Comparison of ENCODE assay signal across 8 mouse cellular contexts in genomic region chr5:119866277-119867235, GRCm38 (mm10). TPM values are rescaled to one million over a fixed set of nuclear protein-coding genes. Genes with fewer than 3 reads are reported as not detected.
DNase-seq lines count a peak whose midpoint lies in the region; ATAC-seq and TF ChIP-seq lines count a peak whose summit lies in the region.

No protein-coding gene starts in this region.

- no peak for DNase-seq in heart, postnatal 25 days (ENCODE audit: low spot score)
- DNase-seq in embryo, embryonic 10 days (ENCODE audit: low spot score), result peak; percentile 59
- peak; percentile 61 for DNase-seq in hindbrain, postnatal 0 days (ENCODE audit: low spot score)
- DNase-seq in adrenal gland, postnatal 10 days, result no peak
- no peak for DNase-seq in kidney, postnatal 25 days
- no peak for DNase-seq in spleen, postnatal 10 days (ENCODE audit: low spot score in 2 of 2)

- no peak overlapping the region for H3K27ac ChIP-seq in heart, embryonic 15.5 days
- H3K27ac ChIP-seq in hindbrain, postnatal 0 days, result no peak overlapping the region
- H3K27ac ChIP-seq in midbrain, embryonic 12.5 days (replicated peaks), result 0 out of 2 replicates have a peak overlapping the region, but pooled peaks have one; percentile 35

- peak overlapping the region; percentile 17; the same call in 1 of the 2 replicates for H3K4me2 ChIP-seq in heart, embryonic 15.5 days
- peak overlapping the region; percentile 56 for H3K4me2 ChIP-seq in hindbrain, postnatal 0 days (ENCODE audit: low read depth, low read length)
- peak overlapping the region; percentile 53 for H3K4me2 ChIP-seq in midbrain, embryonic 12.5 days (replicated peaks)

- H3K9ac ChIP-seq in heart, embryonic 15.5 days, result no peak overlapping the region
- peak overlapping the region; percentile 28; the same call in 1 of the 2 replicates for H3K9ac ChIP-seq in hindbrain, postnatal 0 days (replicated peaks; ENCODE audit: low read length)
- H3K9ac ChIP-seq in midbrain, embryonic 12.5 days (replicated peaks), result 0 out of 2 replicates have a peak overlapping the region, but pooled peaks have one; percentile 11

- H3K27me3 ChIP-seq in heart, embryonic 15.5 days, result no peaks in the 10 kb centered on the region
- no peaks in the 10 kb centered on the region for H3K27me3 ChIP-seq in hindbrain, postnatal 0 days (ENCODE audit: insufficient read depth, low read length)
- H3K27me3 ChIP-seq in midbrain, embryonic 12.5 days, result peaks cover 28% of the 10 kb centered on the region

- TF ChIP-seq CTCF in hindbrain, postnatal 0 days (IDR thresholded peaks at IDR 0.05; ENCODE audit: low read depth), result no peak

- intact Hi-C loops in heart, postnatal 25 days (cut with DNase I), result no loop called here

- no peaks in the 10 kb centered on the region for H3K9me3 ChIP-seq in heart, embryonic 15.5 days (replicated peaks)
- no peaks in the 10 kb centered on the region for H3K9me3 ChIP-seq in hindbrain, postnatal 0 days (ENCODE audit: low read length)
- no peaks in the 10 kb centered on the region for H3K9me3 ChIP-seq in midbrain, embryonic 12.5 days

- H3K36me3 ChIP-seq in heart, embryonic 15.5 days, result peaks cover 45% of the 10 kb centered on the region; the same call in 1 of the 2 replicates
- H3K36me3 ChIP-seq in hindbrain, postnatal 0 days (ENCODE audit: insufficient read depth, low read length), result no peaks in the 10 kb centered on the region
- H3K36me3 ChIP-seq in midbrain, embryonic 12.5 days, result no peaks in the 10 kb centered on the region

- WGBS in heart, embryonic 15.5 days, result 54% methylated on average over 31 of the region's 31 CpGs
- WGBS in hindbrain, postnatal 0 days, result 10% methylated on average over 31 of the region's 31 CpGs
- WGBS in midbrain, embryonic 12.5 days, result 18% methylated on average over 31 of the region's 31 CpGs

- H3K4me1 ChIP-seq in heart, embryonic 15.5 days (replicated peaks), result peaks cover 9% of the 10 kb centered on the region
- H3K4me1 ChIP-seq in hindbrain, postnatal 0 days (ENCODE audit: insufficient read depth, low read length), result no peaks in the 10 kb centered on the region; the same call in 1 of the 2 replicates
- peaks cover 13% of the 10 kb centered on the region for H3K4me1 ChIP-seq in midbrain, embryonic 12.5 days

- no peak for ATAC-seq in heart, embryonic 15.5 days (replicated peaks; ENCODE audit: insufficient number of reproducible peaks, insufficient read depth, low FRiP score, low read depth)
- peak; percentile 78 for ATAC-seq in hindbrain, postnatal 0 days
- ATAC-seq in midbrain, embryonic 12.5 days (ENCODE audit: low FRiP score, low read depth), result peak; percentile 54; the same call in 1 of the 2 replicates

- H3K4me3 ChIP-seq in heart, embryonic 15.5 days, result no peak overlapping the region
- peak overlapping the region; percentile 27 for H3K4me3 ChIP-seq in hindbrain, postnatal 0 days (ENCODE audit: low read length)
- peak overlapping the region; percentile 27 for H3K4me3 ChIP-seq in midbrain, embryonic 12.5 days

RNA-seq across cellular contexts. Expression of gene Tbx5, which starts 34.1 kb away (rescaled TPM):
- polyA plus RNA-seq in heart, embryonic 15.5 days (2015; fragmentation: Nextera tagmentation; extraction: Ambion mirVana), result 30.1 and 33.8 TPM in 2 replicates
- total RNA-seq in heart, postnatal 25 days (2021), result 10 to 100 TPM; 29.0 to 33.6 TPM
- total RNA-seq in hindbrain, postnatal 0 days (2014; rRNA removed), result not detected in 2 replicates
- polyA plus RNA-seq in hindbrain, postnatal 0 days (2015; fragmentation: Nextera tagmentation; extraction: Ambion mirVana), result 0.04 TPM in 1 of 2 replicates, not detected in the other
- polyA plus RNA-seq in midbrain, embryonic 12.5 days (2016; fragmentation: Nextera tagmentation; extraction: Ambion mirVana), result 0.08 TPM in 2 replicates
- total RNA-seq in adrenal gland, postnatal 10 days (2021), result 1 to 10 TPM; 2.3 to 2.9 TPM

Comparison
In these comparisons a context has a peak if more than half of its experiments do, and no peak if none do; other contexts are left out.
1. DNase-seq: peak in embryo, embryonic 10 days (single experiment) and hindbrain, postnatal 0 days (single experiment); none in heart, postnatal 25 days (single experiment), adrenal gland, postnatal 10 days (single experiment), kidney, postnatal 25 days (0 of 2) and spleen, postnatal 10 days (0 of 2).
2. RNA of gene Tbx5, which starts 34.1 kb away (total RNA-seq): 29.0 to 33.6 TPM in heart, postnatal 25 days; 2.3 to 2.9 TPM in adrenal gland, postnatal 10 days and not detected in hindbrain, postnatal 0 days; every median in the first group is over 4 times any median in the second.
3. Peak in every context shown above with its lines, with median percentiles within 50 percentile points of each other: H3K4me2 ChIP-seq.